Mouse (Mus musculus): Measurements from ENCODE around the gene Lcn12.
A peak's percentile ranks its signal among the peaks of the same experiment; 100 is the strongest.

Lcn12 gene

DNA sequence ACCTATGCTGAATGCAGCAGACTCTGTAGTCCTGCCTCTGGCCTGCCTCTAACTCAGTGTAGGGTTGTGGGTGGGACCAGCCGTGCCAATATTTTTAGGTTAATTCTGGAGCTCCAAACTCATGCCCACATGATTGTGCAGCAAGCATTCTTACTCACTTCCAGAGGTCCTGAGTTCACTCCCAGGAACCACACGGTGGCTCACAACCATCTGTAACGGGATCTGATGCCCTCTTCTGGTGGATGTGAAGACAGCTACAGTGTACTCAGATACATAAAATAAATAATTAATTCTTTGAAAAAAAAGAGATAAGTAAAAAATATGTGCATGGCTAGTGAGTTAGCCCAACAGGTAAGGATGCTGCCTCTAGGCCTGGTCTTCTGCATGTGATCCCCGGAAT, 2.8 kb upstream of the Lcn12 start:
- no peak for DNase-seq (ENCODE audit: low spot score in 2 of 2)

DNA sequence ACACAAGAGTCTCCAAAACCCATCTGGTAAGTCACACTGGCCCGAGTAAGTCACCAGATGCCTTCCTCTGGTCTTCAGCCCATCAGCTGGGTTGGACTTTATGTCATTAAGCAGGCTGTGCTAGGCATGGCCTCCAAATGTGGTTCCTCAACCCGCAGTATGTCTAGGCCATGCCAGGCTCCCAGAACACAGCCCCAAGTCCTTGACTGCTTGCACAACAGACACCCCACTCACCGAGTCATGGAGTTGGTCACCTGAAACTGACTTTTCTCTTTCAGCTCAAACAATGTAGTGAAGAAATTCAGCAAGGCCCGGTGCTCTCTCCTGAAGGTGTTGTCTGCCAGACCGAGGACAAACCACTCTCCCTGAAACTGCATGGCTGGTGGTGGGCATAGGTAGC, 723 bp downstream of the Lcn12 start:
- DNase-seq (ENCODE audit: low spot score in 2 of 2) = no peak

DNA sequence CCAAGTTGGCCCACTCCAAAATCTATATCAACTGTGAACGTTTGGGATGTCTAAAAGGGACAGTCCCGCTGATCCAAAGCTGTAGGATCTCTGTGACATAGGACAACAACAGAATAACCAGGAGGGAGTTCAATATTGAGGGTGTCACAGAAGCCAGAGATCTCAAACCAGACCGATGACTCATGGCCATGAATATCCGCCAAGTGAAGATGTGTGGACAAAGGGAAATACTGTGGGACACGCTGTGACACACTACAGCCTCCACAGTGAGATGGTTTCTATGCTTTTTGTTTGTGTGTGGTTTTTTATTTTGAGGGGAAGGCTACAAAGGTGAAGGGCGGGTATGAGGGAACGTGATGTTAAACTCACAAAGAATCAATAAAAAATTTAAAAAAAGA, 5.0 kb downstream of the Lcn12 start:
- DNase-seq (ENCODE audit: low spot score in 2 of 2) = no peak

DNA sequence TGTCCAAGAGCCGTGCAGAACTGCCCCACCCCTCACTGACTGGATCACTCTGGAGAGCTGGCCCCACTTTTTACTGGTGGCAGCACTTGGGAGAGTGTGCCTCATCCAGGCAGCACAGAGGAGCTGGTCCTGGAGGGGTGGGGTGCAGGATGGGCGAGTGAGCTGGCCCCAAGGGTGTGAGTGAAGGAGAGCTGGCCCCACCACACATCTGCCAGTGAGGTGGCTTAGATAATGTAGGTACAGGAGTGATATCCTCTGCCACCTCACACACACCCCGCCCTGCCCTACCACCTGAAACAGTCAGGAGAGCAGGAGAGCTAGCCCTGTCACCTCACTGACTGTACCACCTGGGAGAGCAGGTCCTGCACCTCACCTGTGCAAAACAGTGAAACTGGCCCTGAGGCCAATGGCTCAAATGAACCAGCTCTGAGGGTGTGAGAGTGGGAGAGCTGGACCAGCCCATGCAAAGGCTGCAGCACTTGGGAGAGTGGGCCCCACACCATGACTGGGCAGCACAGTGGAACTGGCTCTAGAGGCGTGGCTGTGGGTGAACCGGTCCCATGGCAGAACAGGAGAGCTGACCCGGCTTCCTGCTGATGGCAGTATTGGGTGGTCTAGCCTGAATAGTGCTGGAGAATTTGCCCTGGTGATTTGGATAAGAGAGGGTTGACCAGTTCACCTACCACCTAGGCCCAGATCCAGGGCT, 5.6 kb downstream of the Lcn12 start:
- no peak for DNase-seq (ENCODE audit: low spot score in 2 of 2)

DNA sequence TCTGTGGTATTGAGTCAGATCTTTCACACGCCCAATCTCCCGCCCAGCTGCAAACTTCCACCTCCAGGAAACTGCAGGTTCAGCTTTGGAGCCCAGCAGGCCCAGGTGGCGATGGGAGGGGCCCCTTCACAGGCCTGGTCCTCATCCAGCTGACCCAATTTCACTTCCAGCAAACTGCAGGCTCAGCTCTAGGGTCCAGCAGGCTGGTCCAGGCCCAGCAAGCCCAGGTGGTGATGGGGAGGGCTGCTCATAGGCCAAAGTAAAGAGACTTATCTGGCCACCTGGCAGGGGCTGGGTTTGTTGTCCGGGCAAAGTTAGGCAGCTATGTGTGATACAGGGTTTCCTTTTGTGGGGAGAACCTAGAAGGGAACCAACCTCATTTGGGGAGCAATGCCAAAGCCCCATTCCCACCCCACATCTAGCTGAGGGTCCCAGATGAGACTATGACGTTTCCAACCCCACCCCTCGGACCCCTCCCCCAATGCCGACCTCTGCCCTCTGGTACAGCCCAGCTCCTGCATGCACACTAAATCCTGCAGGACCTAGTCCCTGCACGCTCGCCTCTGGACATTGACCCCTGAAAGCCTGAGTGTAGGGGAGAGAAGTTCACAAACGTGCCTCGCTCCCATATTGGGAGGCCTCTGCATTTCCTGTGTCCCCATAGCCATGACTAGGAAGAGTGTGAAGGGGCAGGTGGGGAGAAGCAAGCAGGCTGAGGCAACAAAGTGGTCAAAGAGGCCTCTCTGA, 8.6 kb downstream of the Lcn12 start:
- DNase-seq (ENCODE audit: low spot score in 2 of 2) = no peak

DNA sequence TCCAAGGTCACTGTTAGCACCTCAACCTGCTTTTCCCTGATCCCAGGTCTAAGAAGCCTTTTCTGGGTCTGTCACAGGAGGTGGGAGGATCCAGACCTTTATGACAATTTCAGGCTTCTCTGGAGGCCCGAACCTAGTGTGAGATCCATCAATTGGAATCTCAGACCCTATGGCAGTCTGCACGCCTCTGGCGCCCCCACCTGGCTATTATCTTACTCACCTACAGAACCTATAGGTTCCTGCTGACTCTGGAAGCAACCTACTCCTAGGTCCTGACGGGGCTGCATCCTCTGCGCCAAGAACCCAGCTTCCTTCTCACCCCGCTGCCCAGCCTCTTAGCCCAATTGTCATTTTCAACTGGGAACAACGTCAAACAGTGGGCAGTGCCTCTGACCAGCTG, 10.7 kb downstream of the Lcn12 start:
- DNase-seq (ENCODE audit: low spot score in 2 of 2) = no peak

DNA sequence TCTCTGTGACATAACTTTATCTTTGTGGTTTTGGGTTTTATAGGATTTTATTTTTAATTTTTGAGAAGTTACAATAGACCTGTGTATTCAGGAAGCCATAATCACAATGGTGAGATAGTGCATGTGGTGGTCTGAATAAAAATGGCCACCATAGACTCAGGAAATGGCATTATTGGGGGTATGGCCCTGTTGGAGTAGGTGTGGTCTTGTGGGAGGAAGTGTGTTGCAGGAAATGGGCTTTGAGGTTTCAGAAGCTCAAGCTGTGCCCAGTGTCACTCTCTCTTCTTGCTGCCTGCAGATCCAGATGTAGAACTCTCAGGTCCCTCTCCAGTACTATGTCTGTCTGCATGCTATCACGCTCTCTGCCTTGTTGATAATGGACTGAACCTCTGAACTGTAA, 13.2 kb downstream of the Lcn12 start:
- DNase-seq (ENCODE audit: low spot score in 2 of 2) = no peak

DNA sequence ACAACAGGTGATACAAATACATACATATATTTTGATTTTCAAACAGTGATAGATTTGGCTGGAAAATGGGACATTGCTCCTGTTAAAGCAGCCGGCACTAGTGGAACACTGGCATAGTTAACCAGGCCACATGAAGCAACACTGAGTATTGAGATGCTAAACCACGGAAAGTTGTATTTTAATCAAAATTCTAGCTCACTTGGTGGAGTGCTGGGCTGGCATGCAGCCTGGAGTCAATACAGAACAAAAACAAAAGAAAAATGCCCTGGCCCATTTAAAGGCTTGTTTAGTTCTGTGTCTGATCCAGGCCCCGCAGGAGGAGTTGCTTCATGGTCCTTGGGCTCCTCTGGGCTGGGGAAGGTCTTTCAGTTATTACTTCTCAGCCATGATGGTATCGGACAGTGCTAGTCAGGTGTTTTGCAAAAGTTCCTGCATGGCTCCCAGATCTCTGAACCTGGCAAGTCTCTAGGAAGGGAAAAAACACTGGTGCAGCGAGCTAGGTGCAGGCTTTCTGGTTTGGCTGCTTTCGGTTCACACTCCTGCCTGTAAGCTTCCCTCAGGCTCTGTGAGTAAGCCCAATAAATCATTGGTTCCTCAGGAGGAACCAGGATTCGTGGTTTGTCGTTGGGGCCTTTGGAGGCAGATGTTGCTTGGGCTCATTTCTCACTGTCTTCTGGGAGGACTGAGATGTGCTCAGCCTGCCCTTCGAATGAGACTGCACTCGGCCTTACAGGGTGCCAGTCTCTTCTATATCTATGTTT, 14.0 kb downstream of the Lcn12 start:
- DNase-seq (ENCODE audit: low spot score in 2 of 2) = no peak

DNA sequence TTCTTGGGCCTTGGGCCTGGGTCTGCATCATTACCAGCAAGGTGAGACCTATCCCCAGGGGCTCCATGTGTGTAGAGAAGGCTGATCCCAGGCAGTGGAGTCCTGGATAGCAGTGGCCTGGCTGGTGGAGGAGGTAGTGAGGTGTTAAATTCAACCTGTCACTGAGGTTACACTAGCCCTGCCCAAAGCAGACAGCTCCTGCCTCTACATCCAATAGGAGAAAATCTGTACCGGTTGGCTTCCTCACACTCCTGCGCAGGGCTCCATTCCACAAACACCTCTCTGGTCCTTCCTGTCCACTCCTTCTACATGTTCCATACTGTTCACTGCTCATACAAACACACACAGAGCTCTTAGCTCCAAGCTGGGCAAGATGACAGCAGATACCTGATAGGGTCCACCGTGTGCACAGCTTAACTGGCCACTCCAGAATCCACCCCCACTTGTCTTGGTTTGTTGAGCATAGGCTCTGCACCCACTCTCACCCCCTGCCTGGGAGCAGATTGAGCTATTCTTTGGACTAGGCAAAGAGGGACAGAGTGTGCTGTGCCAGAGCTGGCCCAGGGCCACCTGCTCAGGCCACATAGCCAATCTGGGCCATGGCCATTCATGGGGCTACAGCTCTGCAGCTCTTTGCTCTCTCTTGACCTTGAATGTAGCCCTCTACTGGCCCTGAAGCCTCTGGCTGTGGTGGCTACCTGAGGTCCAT, 15.6 kb downstream of the Lcn12 start:
- peak; percentile 58 to 64 for DNase-seq (ENCODE audit: low spot score in 2 of 2)

DNA sequence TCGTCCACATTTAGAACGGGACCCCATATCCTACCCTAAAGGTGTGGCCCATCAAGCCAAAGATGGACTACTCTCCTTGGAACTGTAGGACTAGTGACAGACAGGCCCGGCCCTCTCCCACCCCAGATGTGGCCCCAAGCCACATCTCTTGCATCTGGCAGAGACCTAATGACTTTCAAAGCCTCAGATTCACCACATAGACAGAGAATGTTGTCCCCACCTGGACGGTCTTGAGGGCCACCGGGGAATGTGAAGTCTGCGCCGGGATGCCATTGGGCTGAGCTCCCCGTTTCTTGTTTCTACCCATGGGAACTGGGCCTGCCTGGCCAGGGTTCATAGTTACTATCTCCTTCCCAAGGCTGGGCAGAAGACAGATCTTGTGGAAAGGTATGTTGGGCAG, 16.2 kb downstream of the Lcn12 start:
- no peak for DNase-seq (ENCODE audit: low spot score in 2 of 2)

DNA sequence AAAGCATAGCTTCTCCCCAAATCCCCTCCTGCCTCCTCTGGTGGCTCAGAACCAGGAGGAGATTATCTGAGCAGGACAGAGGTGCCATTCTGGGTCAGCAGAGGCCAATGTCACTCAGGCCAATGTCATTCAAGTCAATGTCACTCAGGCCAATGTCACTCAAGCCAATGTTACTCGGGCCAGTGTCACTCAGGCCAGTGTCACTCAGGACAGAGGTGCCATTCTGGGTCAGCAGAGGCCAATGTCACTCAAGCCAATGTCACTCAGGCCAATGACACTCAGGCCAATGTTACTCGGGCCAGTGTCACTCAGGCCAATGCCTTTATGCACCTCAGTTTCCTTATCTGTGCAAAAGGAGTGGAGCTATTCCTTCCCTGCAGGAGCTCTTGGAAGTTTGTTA, 21.2 kb downstream of the Lcn12 start:
- no peak for DNase-seq (ENCODE audit: low spot score in 2 of 2)

DNA sequence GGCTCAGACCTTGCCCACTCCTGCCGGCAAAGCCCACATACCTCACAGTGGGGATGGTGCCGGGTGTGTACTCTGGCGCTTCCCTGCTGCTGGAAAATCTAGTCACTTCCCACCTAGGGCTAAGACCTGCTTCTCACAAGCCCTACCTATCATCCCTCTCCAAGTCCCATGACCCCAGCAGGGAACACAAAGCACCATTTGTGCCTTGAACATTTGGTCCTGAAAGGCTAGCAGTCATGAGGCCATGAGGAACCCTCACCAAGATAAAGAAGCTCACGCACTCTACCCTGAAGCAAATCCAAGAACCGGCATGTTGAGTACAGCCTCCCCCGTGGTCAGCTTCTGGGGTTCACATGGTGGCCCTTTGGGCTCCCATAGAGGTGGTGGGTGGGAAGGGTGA, 23.7 kb downstream of the Lcn12 start, which contains the start of gene Ptgds:
Gene Ptgds, minus strand, starts transcription at position 78 of the 400 bp plus-strand sequence.
- DNase-seq (ENCODE audit: low spot score in 2 of 2) = no peak

DNA sequence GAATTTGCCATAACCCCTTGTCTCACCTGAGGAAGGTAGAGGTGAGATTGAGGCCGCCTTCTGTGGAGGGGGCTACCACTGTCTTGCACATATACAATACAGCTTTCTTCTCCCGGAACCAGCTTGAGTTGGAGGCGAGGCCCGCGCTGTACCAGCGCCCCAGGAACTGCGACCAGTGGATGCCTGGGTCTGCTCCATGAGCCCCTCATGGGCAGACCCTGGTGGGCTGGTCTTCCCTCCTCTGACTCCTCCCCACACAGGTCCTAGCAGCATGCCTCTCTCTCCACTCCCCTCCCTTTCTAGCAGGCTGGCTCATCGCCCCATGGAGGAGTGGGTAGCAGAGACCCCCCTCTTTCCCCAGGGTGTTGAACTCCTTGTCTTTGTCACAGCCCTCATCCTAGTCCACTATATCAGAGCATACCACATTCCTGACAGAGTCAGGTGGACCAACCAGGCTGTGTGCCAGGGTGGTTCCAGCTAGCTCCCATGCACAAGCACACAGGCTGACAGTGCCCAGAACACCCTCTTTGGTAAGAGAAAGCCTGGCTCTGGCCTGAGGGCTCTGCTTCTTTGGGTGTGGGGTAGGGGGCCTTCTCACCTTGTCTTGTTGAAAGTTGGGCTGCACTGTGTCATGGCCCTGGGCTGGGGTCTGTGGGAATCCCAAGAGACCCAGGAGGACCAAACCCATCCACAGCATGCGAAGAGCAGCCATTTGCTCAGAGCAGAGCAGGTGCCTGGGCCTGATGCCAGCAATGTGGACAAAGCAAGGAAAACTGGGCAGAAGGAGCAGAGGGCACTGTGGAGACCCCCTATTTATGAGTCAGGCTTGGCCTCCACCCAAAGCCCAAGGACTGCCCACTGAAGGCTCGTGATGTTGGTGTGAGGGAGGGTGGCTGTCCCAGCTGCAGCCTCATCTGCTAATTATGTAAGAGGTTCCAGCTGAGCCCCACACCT, 24.5 kb downstream of the Lcn12 start:
- peak in 1 of 2 experiments; percentile 64 for DNase-seq (ENCODE audit: low spot score in 2 of 2)

DNA sequence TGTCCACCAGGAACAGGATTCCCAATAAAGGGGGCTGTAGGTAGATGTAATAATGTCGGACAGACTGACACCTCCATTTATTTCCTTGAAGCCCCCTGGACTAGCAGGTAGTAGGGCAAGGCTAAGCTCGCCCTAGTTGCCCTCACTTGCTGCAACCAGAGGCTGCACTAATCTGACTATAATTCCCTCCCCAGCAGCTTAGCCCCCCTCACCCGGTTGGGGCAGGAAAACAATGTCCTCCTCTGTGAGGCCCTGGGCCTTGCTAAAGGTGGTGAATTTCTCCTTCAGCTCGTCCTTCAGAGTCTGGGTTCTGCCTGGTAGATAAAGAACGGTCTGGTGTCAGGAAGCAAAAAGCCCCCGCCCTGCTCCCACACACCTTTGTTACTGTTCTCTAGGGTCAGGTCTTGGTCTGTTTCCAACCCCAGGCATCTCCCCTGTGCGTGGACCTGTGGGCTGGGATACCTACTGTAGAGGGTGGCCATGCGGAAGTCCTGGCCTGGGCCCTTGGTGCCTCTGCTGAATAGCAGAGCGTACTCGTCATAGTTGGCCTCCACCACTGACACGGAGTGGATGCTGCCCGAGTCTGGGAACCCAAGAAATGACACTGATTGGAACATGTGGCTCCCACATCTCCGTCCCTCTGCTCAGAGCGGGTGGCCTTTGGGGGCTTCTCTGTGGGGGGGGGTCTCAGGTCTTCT, 26.0 kb downstream of the Lcn12 start:
- no peak for DNase-seq (ENCODE audit: low spot score in 2 of 2)

DNA sequence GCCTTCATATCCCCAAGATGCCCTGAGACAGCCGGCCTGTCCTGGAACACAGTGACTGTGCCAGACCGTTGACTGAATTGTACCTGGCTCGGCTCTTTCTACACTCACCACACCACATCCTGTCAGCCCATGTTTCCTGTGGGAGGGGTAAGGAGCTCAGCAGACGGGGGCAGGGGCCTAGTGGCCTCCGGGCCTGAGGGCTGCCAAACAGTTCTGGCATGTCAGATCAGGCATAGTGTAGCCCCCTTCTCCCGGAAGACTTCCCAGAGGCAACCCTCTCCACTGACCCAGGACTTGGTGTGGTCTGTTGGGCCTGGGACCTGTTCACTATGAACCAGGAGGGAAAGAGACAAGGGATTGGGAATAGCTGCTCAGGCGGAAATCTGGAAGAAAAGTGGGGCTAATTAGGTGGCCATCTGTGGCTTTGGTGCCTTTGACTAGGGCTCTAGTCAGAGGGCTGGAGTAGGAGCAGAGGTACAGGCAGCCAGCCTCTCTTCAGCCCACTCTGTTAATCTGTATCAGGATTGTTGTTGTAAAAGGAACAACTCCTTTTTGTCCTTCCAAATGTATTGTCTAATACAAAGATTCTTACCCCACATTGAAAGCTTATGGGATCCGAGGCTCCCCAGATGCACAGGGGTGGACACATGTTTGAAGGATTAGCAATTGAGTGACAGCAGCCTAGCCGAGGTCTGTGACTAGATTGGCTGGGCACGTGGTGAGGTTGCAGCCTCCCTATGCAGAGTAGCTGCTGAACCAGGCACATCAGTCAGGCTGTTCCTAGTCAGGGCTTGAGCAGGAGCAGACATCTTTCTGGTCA, 27.7 kb downstream of the Lcn12 start:
- no peak for DNase-seq (ENCODE audit: low spot score in 2 of 2)

DNA sequence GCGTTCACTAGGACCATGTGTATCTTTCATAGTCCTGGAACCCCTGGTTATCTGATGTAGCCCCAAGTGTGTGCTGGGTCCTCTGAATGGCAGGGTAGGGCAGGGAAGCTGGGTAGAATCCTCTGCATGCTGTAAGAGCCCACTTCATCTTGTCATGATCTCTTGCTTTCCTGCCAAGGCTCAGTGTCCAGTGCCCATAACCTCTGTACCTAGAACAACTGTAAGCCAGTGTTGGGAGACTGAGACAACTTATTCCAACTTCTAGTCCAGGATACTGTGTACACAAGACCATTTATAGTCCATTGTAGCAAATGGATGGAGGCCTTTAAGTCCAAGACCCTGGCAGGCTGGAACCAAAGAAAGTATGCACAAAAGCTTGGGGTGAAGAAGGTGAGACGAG, 28.5 kb downstream of the Lcn12 start:
- DNase-seq (ENCODE audit: low spot score in 2 of 2) = no peak

DNA sequence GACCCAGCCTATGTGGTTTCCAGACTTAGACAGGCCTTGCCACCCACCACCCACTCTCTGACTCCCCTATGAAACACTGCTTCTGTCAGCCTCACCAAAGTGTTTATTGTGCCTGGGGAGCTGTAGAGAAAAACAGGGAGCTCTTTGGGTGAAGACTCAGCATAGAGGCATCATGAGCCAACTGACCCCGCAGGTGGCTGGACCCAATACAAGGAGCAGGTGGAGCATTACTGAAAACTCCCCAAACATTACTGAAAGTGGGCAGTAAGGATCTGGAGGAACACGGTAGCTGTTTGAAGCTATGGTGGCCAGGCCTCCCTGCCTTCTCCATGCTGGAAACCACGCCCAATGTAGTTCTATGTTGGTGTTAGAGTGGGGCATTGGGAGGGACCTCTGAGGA, 30.1 kb downstream of the Lcn12 start:
- DNase-seq (ENCODE audit: low spot score in 2 of 2) = no peak

DNA sequence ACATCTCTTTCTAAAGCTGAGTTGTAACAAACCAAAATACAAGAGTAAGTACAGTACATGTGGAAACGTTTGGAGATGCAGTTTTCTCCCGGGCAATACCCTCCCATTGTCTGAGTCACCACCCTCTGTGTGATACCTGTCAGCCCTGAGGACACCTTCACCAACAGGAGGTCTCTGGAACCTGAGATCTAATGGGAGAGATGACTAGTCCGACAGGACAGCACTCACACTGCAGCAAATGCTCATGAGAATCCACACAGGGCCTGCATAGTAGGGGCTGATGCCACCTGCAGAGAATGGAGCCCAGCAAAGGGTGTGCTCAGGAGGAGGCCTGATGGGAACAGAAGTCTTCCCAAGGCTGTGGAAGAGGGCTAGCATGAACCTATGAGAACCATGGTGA, 32.3 kb downstream of the Lcn12 start:
- DNase-seq (ENCODE audit: low spot score in 2 of 2) = no peak

DNA sequence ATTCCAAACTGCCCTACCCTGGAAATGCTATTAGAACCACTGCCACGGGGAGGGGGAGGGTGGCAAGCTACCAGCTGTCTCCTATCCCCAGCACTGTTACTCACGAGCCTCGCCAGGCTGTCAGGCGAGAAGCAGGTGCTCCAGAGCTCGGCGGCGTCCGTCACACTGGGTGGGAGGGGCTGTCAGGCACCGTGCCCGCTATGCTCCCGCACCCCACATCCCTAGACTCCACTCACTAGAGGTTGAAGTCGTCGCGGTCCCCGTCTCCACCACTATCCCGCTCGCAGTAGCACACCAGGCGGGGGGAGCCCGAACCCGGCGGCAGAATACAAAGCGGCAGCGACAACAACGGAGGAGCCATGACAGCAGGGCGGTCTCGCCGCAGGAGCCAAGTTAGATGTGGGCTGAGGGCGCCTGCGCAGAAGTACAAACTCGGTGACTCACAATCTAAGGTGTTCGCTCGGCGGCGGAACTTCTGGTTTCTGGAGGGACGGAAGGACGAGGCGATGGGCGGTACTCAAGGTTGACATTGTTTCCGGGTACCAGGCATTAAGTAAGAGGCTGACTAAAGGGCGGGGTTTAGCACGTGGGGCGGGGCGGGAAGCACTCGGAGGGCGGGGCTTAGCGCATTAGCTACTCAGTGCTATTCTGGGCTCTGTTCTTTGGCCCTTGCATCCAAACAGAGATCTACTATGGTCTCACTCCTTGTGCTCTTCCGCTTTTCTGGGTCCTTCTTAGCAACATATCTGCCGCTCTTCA, 33.0 kb downstream of the Lcn12 start, which contains the start of gene Paxx:
Gene Paxx, minus strand, starts transcription at position 544 of the 759 bp plus-strand sequence.
- DNase-seq (ENCODE audit: low spot score in 2 of 2) = peak; percentile 94 to 95
